Mouse (Mus musculus) layer of hippocampus, adult 18-20 months (tissue): ENCODE data around the gene Setd1a. TPM values are rescaled to one million over a fixed set of nuclear protein-coding genes. Genes with fewer than 3 reads are reported as not detected.
"Not testable (repeated sequence)": the region's sequence is repeated elsewhere in the genome, so short reads cannot be mapped to it uniquely, and the experiment has no call there.

Experiments used
- DNase-seq, 2 experiments: peaks; one replicate each; pipeline ENCODE4 v3.0.0; 2022; ENCODE audit warnings: low spot score in 2 of 2
- total RNA-seq, 2 experiments: library from RNA; stranded (reverse); gene quantifications; 2 replicates each; pipeline ENCODE4 v1.2.3; 2021

The Setd1a gene
- total RNA-seq, 2 experiments from 2014 or later: 35.4 to 44.6 TPM

GRCm38 (mm10) chr7:127824176-127824871 lies 47.9 kb downstream of the Setd1a start, which contains the start of the genes Stx4a and Stx1b:
TSS of gene Stx4a (plus strand) at chr7:127824294.
TSS of gene Stx1b (minus strand) at chr7:127824549.
- peak in 1 of 2 experiments; percentile 69 for DNase-seq

GRCm38 (mm10) chr7:127835550-127835949 lies 59.1 kb downstream of the Setd1a start:
- DNase-seq: no peak

- no peak for DNase-seq
These were observed 61.0 kb downstream of the Setd1a start for GRCm38 (mm10) chr7:127837473-127837872.

- not testable (repeated sequence) for DNase-seq
These were observed 61.4 kb downstream of the Setd1a start for GRCm38 (mm10) chr7:127837878-127838277.

GRCm38 (mm10) chr7:127840031-127840430 lies 63.6 kb downstream of the Setd1a start:
- not testable (repeated sequence) for DNase-seq

- peak in 1 of 2 experiments; percentile 59 for DNase-seq
These were observed 64.4 kb downstream of the Setd1a start for GRCm38 (mm10) chr7:127840886-127841285.

GRCm38 (mm10) chr7:127841340-127842000 lies 65.0 kb downstream of the Setd1a start:
- peak; percentile 94 to 97 for DNase-seq

- peak; percentile 73 to 83 for DNase-seq
These were observed 65.7 kb downstream of the Setd1a start for GRCm38 (mm10) chr7:127842001-127842718.

Other genes with a start within 250 kb of the Setd1a start
- 1 to 10 TPM in 1 of 2 experiments, not detected in 1; 1.6 TPM for gene Tmem265, start 215.3 kb upstream of the Setd1a start, total RNA-seq
- gene Phkg2, start 203.3 kb upstream of the Setd1a start, total RNA-seq: 10 to 100 TPM; 76.7 to 80.5 TPM
- 10 to 100 TPM in 1 of 2 experiments, 1 to 10 TPM in 1; 9.5 to 10.4 TPM for gene Ccdc189, start 188.1 kb upstream of the Setd1a start, total RNA-seq
- gene Rnf40, start 187.9 kb upstream of the Setd1a start, total RNA-seq: 10 to 100 TPM; 67.4 to 67.9 TPM
- 10 to 100 TPM; 20.1 to 21.6 TPM for gene Zfp629, start 160.9 kb upstream of the Setd1a start, total RNA-seq
- gene Bcl7c, start 67.7 kb upstream of the Setd1a start, total RNA-seq: 10 to 100 TPM; 34.4 to 34.6 TPM
- 1 to 10 TPM; 3.5 to 4.6 TPM for gene Ctf1, start 63.9 kb upstream of the Setd1a start, total RNA-seq
- gene Ctf2, start 44.5 kb upstream of the Setd1a start, total RNA-seq: not detected
- 10 to 100 TPM; 59.2 to 59.7 TPM for gene Fbxl19, start 32.1 kb upstream of the Setd1a start, total RNA-seq
- gene Orai3, start 6.9 kb upstream of the Setd1a start, total RNA-seq: 10 to 100 TPM; 25.9 to 29.3 TPM
- gene Gm49388, start 8.9 kb downstream of the Setd1a start, total RNA-seq: 1 to 10 TPM; 4.1 to 5.2 TPM
- 1 to 10 TPM; 6.3 to 7.8 TPM for gene Hsd3b7, start 23.9 kb downstream of the Setd1a start, total RNA-seq
- gene Stx4a, start 47.6 kb downstream of the Setd1a start, total RNA-seq: 10 to 100 TPM; 65.6 to 68.6 TPM
- gene Stx1b, start 47.9 kb downstream of the Setd1a start, total RNA-seq: 100 to 1,000 TPM; 335 to 338 TPM
- 10 to 100 TPM; 34.6 to 35.9 TPM for gene Zfp646, start 99.6 kb downstream of the Setd1a start, total RNA-seq
- gene Zfp668, start 100.2 kb downstream of the Setd1a start, total RNA-seq: 10 to 100 TPM; 20.9 to 25.7 TPM
- 1 to 10 TPM; 2.8 to 3.3 TPM for gene Prss53, start 114.3 kb downstream of the Setd1a start, total RNA-seq
- not detected for gene Gm21974, start 118.8 kb downstream of the Setd1a start, total RNA-seq
- 10 to 100 TPM; 22.9 to 30.8 TPM for gene Vkorc1, start 118.9 kb downstream of the Setd1a start, total RNA-seq
- 10 to 100 TPM; 41.4 to 42.4 TPM for gene Bckdk, start 127.4 kb downstream of the Setd1a start, total RNA-seq
- gene Kat8, start 135.8 kb downstream of the Setd1a start, total RNA-seq: 10 to 100 TPM; 29.8 to 30.9 TPM
- under 1 TPM; 0.25 to 0.46 TPM for gene Prss8, start 153.4 kb downstream of the Setd1a start, total RNA-seq
- gene Prss36, start 170.1 kb downstream of the Setd1a start, total RNA-seq: 10 to 100 TPM; 10.3 to 10.5 TPM
- gene Fus, start 190.8 kb downstream of the Setd1a start, total RNA-seq: 100 to 1,000 TPM; 279 to 285 TPM
- 1 to 10 TPM; 2.1 to 3.2 TPM for gene Pycard, start 217.2 kb downstream of the Setd1a start, total RNA-seq
- under 1 TPM; 0.32 to 0.58 TPM for gene Trim72, start 227.3 kb downstream of the Setd1a start, total RNA-seq